Mouse (Mus musculus) mouse trophoblast stem cell (cell line): Measurements from ENCODE around the gene Drc3.

Experiments
- in situ Hi-C, 2 experiments: fragments of 300-500 bp; cut with MseI, MboI; formaldehyde crosslinking; loops; 2 replicates in 1 of 2; 3 replicates in 1 of 2; pipeline ENCODE4 v1.15.1; 2025

The Drc3 gene

DNA sequence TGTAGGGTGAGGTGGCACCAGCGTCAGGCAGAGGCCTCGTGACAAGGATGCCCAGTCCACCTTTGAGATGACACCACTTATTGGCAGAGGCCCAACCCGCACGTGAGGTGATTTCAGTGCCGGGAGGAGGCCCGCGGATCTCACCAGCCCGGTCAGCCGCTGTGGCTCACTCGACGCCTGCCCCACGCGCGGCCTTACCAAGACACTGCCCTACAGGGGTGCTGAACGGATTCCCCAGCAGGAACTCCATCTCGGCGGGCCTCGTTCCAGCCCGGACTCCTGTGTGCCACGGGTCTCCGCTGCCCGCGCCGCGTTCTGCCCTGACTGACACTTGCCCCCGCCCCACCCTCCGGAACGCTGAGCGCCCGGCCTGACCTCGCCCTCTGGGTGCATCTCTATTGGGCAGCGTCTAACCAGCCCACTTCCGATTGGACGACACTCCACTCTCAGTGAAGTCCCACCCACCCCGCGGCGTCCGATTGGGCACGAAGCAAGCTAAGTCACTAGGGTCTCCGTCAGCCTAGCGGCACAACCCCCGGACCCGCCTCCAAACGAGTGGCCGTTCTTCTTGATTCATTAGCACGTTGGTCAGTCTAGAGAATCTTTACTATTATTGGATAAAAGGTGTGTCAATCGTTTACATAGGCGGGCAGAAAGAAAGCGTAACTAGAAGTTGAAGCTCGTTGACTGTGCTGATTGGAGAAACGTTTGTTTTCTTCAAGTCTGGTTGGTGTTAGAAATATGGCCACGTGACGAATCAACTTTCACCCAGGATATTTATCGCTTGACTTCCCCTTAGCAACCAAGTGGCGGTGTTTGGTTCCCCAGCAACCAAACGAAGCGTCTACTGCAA lies at the start of gene Drc3, which contains the start of gene Tom1l2:
Gene Drc3, plus strand, starts transcription at position 771 of the 853 bp plus-strand sequence.
Gene Tom1l2, minus strand, starts transcription at position 347 of the 853 bp plus-strand sequence.
- in situ Hi-C loops: no loop called here

DNA sequence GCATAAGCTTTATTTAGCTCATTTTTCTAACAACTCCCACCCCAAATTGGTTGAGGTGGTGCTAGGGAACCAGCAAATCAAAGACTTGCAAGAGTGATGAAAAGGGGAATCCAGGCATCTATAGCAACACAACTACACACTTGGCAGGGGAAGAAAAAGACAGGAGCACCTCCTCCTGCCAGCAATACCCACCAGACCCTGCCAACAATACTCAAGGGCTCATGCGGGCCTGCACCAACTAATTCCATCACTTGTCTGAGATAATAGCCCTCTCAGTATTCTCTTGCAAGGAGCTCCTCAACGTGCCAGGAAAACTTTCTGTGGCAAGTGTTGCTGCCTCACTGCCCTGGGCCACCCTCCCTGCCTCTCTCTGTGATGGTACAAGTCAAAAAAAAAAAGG lies 49.6 kb upstream of the Drc3 start:
- in situ Hi-C loops: no loop called here

DNA sequence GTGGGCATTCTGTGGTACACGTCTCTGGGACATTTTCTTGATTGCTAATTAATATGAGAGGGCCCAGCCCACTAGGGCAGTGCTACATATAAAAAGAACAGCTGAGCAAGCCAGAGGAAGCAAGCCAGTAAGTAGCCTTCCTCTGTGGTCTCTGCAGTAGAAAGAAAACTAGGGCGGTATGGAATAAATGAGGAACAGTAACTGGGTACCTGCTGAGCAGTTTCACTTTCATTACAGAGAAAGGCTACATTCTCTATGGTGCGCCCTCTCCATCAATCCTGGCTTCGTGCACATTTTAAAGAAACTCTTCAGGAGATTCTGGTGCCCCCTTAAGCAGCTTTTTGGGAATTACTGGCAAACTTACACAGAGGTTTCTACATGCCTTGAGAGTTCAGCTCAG lies 47.5 kb upstream of the Drc3 start:
- in situ Hi-C loops: no loop called here

DNA sequence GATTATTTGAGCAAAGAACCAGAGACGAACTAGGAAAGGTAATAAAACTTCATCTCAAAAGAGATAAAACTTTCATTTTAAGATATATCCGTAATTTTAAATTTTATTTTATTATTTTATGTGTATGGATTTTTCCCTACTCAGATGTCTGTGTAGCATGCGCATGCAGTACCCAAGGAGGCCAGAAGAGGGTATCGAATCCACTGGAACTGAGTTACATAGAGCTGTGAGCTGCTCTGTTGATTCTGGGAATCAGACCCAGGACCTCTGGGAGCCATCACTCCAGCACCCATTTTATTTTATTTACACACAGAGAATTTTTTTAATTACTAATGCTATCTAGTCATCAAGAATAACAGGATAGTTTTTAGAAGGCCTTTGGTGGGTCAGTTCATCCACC lies 46.3 kb upstream of the Drc3 start:
- in situ Hi-C loops: no loop called here

DNA sequence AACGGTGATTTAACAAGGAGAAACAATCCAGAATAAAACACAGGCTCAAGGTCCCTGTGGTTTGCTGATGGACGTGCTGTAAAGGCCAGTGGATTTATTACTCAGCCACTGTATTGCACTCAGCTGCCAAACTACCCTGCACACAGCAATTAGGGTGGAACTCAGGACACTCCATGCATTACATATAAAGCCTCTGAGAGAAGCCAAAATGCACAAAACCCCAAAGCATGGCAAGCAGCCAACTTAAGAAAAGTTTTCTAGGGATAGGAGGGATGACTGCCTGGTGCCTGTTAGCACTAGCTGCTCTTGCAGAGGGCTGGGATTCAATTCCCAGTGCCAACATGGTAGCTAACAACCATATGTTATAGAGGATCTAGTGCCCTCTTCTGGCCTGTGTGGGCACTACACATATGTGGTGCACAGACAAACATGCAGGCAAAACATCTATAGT lies 45.7 kb upstream of the Drc3 start:
- in situ Hi-C loops: no loop called here

DNA sequence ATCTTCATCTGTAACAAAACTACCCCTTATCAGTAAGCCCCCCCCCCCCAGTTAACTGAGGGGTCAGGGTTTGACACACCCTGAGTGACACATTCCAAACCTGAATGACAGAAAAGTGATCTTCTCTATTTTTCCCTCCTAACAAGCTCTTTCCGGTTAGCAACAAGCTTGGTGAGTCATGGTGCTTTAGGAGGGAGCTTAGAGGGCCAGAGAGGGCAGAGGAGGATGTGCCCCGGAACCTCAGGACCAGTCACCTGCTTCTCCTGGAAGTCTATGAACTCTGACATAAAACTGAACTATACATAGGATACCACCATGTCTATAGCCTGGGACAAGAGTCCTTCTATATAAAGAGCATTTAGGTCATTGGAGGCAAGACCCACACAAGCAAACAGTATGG lies 45.1 kb upstream of the Drc3 start:
- in situ Hi-C loops: no loop called here

DNA sequence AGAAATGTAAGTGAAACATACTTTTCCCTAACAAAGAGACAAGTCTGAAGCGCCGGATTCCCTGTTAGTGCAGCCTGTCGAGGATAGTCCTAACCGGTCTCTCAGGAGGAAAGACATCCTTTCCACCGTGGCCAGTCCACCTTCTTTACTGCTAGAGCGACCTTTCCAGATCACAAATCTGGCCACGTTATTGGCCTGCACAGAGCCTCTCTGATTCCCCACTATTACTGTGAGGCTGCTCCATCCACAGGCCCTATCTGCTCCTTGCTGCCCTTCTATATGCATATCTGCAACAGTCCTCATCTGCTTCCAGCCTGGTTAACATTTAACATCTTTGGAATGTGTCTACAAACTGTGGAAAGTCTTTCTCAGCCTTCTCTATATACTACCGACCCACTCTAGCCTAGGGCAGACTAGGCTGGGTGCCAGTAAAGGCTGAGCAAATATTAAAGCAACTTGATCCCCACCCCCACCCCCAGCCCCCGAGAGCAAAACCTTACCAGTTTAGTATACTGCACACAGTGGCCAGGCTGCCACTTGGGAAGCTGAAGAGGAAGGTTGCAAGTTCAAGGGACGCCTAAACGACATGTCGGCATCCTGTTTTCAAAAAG lies 44.5 kb upstream of the Drc3 start:
- in situ Hi-C loops: no loop called here

DNA sequence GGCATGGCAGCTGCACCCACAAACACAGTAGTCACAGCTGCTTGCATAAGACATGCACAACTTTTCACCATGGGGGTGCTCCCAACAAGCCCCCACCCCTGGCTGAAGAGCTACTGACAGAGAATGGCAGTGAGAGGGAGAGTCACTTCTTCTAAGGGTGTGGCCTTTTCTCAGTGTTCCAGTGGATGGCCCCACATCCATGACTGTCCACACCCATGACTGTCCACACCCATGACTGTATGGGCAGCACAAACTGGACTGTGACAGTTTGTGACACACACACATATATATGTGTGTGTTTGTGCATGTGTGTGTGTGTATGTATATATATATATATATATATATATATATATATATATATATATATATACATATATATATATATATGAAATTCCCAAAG lies 43.3 kb upstream of the Drc3 start:
- in situ Hi-C loops: no loop called here

DNA sequence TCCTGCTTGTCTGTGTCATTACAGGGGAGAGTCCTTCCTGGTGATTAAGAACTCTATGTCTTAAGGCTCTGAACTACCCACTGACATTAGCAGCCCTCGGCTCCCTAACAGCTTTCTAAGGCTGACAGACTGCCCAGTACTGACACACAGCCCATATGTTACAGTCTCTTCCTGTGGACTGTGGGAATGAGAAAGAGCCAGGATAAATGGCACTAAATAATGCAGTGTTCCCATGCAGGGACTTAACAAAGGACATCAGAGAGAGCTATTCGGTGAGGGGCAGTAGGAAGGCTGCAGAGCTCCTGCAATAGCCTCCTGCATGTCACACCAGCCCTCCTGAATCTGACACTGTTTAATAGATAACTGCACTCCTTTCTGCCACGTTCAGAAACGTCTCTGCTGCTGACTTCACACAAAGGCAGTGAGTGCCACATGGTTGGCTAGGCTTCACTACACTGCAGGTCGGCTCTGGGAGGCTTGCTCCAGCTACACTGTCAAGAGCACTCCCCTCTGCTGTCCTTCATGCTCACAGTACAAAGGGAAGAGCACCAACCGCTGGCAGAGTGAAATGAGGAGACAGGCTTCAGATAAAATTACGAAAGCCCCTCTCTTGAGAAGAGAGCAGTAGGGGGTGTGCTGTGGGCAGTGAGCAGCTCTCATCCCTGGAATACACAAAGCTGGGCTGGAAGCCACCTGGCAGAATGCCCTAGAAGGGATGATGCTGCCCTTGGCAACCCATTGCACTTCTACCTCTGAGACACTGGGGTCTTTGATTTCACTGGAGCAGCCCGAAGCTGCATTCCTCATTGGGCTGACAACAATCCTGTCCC lies 41.9 kb upstream of the Drc3 start:
- in situ Hi-C loops: no loop called here

DNA sequence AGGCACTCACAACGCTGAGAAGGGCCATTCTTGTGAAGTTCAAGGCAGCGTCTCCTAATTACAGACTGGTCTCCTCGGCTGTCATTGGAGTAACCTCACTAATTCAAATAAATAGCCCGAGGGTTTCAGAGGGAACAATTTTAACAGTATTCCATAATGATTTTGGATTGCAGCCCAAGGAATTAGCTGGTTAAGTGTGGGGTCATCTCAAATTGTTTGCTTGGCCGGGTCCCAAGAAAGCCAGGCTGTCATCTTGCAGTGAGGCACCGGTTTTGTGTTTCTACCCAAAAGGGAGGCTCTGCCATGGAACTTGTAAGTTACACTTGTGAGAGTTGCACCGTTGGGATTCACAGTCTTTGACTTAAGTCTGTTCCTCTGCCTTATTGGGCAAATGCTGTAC lies 36.9 kb upstream of the Drc3 start:
- in situ Hi-C loops: no loop called here

DNA sequence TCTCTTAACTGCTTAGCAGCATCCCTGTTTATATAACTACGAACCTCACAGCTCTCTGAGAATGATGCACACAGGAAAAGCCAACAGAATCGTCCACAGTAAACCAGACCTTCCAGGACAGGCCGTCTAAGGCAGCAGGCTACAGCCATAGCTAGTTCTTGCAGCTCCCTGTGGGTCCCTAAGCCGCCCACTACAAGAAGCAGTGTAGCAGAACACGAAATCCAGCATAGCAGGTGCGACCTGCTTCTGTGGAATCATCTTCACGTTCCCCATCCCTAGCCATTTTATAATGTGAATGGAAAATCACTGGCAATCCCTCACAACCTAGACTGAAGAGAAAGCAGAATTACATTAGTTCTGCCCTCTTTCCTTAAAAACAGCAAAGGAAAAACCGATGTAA lies 36.2 kb upstream of the Drc3 start:
- in situ Hi-C loops: no loop called here

DNA sequence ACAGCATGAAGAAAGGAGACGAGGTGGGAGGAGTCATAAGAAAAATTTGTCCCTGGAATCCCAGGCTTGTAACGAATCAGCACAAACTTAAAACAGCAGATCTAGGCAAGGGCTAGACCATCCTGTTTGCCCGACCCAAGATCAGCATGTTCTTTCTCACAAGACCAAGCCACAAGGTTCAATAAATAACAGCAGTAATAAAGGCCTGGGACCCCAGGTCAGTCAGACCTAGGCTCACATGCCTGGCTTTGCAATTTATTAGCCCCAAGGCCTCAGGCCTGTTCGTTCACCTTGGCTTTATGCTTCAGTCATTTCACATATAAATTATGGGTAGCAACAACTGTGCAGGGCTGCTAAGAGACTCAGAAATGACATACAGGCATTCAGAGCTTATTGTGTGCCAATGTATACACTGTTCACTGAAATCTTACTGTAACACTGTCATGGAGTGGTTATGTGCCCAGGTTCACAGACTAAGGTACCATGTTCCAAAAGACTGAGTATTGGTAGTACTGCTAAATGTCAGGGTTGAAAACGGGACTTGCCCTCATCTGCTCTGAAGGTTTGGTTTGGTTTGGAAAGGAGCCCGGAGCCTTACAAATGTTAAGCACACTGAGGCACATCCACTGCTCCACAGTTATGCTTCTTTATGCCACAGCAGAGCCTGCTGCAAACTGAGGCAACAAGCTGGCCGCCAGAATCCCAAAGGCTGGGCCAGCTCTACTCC lies 35.6 kb upstream of the Drc3 start:
- in situ Hi-C loops: no loop called here

DNA sequence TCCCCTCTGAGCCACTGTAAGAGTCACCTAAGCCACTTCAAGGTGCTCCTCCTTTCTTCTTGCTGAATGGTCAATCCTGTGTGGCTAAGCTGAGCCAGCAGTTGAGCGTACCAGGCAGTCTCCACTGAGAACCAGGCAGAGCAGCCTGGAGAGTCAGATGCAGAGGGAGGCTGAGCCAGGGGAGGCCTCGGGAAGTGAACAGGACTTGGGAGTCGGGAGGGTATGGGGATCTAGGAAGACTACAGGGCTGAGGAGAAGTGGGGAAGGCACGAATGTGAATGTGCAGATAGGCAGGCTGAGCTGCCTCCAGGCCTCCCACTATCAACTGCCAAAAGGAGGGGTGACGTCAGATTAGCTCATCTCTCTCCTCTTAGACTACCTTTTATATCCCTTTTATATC lies 34.4 kb upstream of the Drc3 start:
- in situ Hi-C loops: no loop called here

DNA sequence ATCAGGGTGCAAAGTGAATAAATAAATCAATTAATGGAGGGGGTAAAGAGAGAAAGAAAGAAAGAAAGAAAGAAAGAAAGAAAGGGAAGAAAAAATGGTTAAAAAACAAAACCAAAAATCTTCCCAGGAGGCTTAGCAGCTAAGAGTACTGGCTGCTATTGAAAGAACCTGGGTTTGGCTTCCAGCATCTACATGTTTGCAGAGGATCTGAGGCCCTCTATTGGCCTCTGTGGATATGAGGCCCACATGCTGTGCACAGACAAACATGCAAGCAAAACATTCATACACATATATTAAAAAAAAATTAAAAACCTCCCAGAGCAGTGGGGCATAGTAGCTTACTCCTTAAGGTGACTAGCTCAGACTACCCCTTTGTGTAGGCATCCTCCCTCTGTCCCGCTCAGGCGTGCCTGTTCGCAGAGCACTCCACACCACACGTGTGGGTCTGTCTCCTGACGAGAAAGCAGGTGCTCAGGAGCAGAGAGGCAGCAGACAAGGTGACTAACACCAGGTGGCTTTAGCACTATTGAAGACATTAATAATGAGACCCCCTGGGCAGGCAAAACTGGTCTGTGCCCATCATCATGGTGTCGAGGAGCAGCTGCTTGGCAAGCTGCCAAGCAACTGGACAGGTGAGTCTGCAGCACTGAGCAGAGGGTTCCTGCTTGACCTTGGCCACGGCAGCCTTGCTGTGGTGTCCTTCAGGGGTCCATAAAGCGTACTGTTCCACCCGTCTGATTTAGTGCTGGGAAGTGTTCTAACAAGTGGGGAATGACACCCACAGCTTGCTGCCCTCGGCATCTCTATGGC lies 33.7 kb upstream of the Drc3 start:
- in situ Hi-C loops: no loop called here

DNA sequence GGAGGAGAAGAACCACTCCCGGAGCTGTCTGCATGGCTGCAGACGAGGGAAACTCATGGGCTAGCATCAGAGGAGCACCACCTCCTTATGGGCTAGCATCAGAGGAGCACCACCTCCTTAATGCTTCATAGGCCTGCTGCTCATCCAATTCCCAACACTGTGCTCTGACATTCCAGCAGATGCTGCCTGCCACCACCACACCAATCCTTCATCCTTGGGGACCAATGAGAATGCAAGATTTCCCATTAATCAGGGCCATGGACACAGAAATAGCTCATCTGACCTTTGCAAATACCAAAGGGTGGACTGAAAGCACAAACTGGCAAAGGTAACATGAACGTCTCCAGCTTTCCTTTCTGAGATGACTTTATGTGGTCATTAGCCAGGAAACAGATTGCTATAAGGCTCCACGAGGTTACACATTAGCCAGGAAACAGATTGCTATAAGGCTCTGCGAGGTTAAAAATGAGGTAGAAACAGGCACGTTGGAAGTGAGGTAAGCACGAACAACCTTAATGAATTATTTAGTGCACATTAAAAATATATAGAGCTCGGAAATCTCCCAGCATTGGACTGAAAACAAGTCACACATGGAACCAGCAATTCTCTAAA lies 32.6 kb upstream of the Drc3 start:
- in situ Hi-C loops: no loop called here

DNA sequence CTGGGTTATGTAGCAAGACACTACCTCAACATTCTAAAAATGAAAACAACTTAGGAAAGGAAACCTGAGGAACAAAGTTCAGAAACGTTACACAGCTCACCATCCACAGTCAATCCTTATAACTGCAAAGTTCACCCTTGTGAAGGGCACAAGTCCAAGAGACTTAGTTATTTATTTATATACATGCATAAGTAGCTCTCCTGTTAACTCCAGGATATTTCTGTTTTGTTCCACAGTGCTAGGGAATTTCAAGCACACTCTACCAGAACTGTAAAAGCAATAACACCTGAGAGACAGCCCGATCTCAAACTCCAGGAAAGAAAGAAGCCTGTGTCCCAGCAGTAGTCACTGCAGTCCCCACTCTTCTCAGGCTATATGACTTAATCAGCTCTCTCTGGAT lies 31.7 kb upstream of the Drc3 start:
- in situ Hi-C loops: no loop called here

DNA sequence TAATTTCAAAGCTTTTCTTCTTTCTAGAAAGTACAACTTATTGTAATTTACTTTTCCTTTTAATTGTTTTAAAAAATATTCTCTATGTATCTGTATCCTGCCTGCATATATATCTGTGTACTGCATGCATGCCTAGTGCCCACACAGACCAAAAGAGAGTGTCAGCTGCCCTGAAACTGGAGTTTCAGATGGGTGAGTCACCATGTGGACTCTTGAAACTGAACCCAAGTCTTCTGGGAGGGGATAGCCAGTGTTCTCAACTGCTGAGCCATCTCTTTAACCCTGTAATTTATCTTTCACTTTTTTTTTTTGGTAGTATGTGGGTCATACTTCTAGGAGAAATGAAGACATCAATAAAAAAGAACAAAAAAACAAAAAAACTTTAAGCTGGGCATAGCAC lies 29.4 kb upstream of the Drc3 start:
- in situ Hi-C loops: no loop called here

DNA sequence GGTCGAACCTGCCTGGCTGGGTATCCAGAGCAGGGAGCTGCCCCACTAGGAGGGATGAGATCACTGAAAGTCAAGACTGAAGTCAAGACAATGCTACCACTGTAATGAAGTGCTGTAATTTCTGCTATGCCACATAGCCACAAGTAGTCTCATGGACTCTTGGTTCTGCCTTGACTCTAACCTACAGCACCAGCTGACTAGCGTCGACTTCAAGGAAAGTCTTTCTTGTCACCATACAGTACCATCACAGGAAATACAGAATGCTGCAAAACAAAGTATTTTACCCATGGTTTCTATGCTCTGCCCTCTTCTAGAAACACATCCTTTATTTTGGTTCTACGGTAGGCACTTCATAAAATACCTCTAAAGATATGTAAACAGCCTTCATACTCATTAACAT lies 22.6 kb upstream of the Drc3 start:
- in situ Hi-C loops: no loop called here

DNA sequence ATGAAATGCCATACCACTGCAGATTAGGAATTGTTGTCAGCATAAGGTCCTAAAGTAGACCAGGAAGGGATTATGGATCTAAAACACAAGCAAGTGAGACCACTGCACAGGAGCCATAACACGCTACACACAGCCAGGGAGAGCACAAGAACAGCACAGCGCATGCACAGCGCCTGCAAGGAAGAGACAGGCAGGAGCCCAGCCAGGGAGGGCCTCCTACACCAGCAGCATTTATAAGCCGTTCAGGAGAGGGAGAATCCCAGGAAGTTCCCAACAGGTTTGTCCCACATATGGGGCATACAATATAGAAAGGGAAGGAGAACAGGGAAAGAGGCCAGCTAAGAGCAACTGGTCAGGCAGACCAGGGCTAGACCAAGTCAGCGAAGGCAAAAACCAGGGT lies 19.7 kb upstream of the Drc3 start:
- in situ Hi-C loops: no loop called here

DNA sequence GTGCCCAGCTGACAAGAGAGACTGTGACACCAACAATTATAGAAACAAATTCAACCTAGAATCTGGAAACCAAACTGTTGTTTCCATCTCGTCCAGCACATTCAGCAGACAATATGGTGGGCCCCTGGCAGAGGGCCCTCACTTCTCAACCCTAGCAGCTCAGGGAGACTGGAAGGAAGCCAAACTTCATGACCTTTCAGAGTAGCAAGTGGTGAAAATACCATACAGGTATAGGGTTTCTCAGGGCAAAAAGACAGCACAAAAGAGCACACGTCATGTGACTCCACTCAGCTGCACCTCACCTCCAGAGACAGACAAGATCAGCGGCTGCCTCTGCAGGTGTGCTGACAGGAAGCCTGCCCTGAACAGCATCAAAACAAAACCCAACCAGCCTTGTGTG lies 19.0 kb upstream of the Drc3 start:
- in situ Hi-C loops: no loop called here
